Mouse (Mus musculus) stomach, postnatal 0 days (tissue): ENCODE measurements around the gene Mgat1.

Experiments
- CTCF ChIP-seq: IDR thresholded peaks from 2 replicates; pipeline ENCODE4 v1.5.1; 2016; ENCODE audit warnings: antibody characterized with exemption, low read depth, mild to moderate bottlenecking, moderate library complexity
- EP300 ChIP-seq: optimal IDR thresholded peaks from 2 replicates; pipeline ENCODE3; 2016; ENCODE audit warnings: antibody characterized with exemption

DNA sequence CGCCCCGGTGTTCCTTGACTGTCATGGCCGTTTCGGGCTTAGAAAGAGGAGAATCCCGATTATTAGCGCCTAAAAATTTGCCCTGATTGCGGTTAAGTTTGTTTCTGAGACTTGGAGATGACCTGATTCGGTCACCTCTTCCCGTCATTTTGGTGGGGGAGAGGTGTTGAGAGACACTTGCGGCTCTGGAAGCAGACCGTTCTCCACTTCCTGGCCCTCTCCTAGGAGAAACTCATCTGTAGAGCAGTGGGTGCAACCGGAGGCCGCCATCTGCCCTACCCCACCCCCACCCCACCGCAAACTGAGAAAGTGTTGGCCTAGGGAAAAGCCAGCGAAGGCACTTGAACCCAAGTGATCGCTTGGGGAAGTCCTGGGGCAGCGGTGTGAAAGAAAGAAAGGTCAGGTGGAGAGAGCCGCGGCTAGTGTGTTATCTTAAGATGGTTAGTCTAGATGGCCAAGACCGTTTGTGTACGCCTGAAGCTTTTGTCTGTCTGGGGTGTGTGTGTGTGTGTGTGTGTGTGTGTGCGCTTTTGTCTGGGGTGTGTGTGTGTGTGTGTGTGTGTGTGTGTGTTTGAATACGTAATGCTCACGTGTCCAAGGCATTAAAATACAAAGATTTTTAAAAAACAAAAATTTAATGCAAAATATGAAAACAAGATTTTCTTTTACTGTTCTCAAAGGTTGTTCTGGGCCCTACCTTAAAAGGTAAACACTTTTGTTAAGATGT lies 40.1 kb upstream of the Mgat1 start:
- TF ChIP-seq CTCF, result no peak
- no peak for TF ChIP-seq EP300
